Mouse (Mus musculus) lung, postnatal 0 days (tissue): ENCODE results near the gene Meltf.

ENCODE experiments used
- CTCF ChIP-seq: IDR thresholded peaks from 2 replicates; pipeline ENCODE4 v1.5.1; 2016; ENCODE audit warnings: antibody characterized with exemption, mild to moderate bottlenecking
- EP300 ChIP-seq: IDR thresholded peaks from 2 replicates; pipeline ENCODE4 v1.6.1; 2016; ENCODE audit warnings: antibody characterized with exemption, mild to moderate bottlenecking, control low read depth

GRCm38 (mm10) chr16:31865242-31865641, 13.4 kb upstream of the Meltf start:
- no peak for TF ChIP-seq CTCF
- TF ChIP-seq EP300: no peak
